Mouse (Mus musculus) kidney, adult 2 months (tissue): ENCODE data around the gene Prtg. TPM values are rescaled to one million over a fixed set of nuclear protein-coding genes. Genes with fewer than 3 reads are reported as not detected.

ENCODE experiments used
- DNase-seq: peaks from one replicate; pipeline ENCODE4 v3.0.0; 2021
- H3K27ac ChIP-seq: fragments of 200-500 bp; 2 replicates; pipeline ENCODE4 v1.5.1; 2012; ENCODE audit warnings: low read depth, low read length, control low read depth, inconsistent platforms; ENCODE audit not compliant: insufficient read depth
- H3K27me3 ChIP-seq: fragments of 200-500 bp; replicated peaks from 2 replicates; pipeline ENCODE4 v1.6.1; 2012; ENCODE audit warnings: mild to moderate bottlenecking, moderate library complexity, low read length, inconsistent platforms; ENCODE audit not compliant: control insufficient read depth, insufficient read depth
- H3K36me3 ChIP-seq: fragments of 200-500 bp; 2 replicates; pipeline ENCODE4 v1.6.1; 2012; ENCODE audit warnings: mild to moderate bottlenecking, moderate library complexity, low read length, inconsistent platforms; ENCODE audit not compliant: control insufficient read depth, insufficient read depth
- H3K4me1 ChIP-seq: fragments of 200-500 bp; 2 replicates; pipeline ENCODE4 v1.6.1; 2011; ENCODE audit warnings: low read length; ENCODE audit not compliant: control insufficient read depth, insufficient read depth
- H3K4me3 ChIP-seq: fragments of 200-500 bp; 2 replicates; pipeline ENCODE4 v1.5.1; 2011; ENCODE audit warnings: mild to moderate bottlenecking, low read depth, low read length, control low read depth; ENCODE audit not compliant: insufficient read depth
- CTCF ChIP-seq: fragments of 200-500 bp; conservative IDR thresholded peaks from 2 replicates; pipeline ENCODE4 v1.5.1; 2011; ENCODE audit warnings: low read depth, mild to moderate bottlenecking, control low read depth, low read length, moderate library complexity, mixed read lengths; ENCODE audit not compliant: insufficient read depth, insufficient read length
- POLR2A ChIP-seq: fragments of 200-500 bp; IDR thresholded peaks from one replicate; pipeline ENCODE4 v1.6.1; 2011; ENCODE audit warnings: low read depth, low read length, control low read depth
- WGBS: fragments of 180-500 bp; shearing (Covaris S2); methylation state at CpG from one replicate; pipeline ENCODE4 v1.1.7; 2018; 5-methylcytosine and 5-hydroxymethylcytosine counted together
- polyA plus RNA-seq: library from polyadenylated mRNA; depleted of rRNA; stranded (reverse); fragments of >200 nt; gene quantifications from 2 replicates; pipeline ENCODE4 v1.2.3, GENCODE M21; 2012; rRNA removed

Prtg gene
- polyA plus RNA-seq, 1 experiment, result 0.06 TPM

GRCm38 (mm10) chr9:72947010-72947409 lies 140.3 kb downstream of the Prtg start:
- TF ChIP-seq CTCF (no peak), POLR2A (no peak)
- Histone ChIP-seq H3K4me3 (no peak overlapping the region), H3K36me3 (no peaks in the 10 kb centered on the region), H3K4me1 (no peaks in the 10 kb centered on the region), H3K27ac (no peak overlapping the region), H3K27me3 (no peaks in the 10 kb centered on the region)
- no peak for DNase-seq
- WGBS, result 97% methylated on average over 1 of the region's 1 CpGs

- 57% methylated on average over 7 of the region's 7 CpGs for WGBS
- Histone ChIP-seq H3K4me3 (no peak overlapping the region), H3K27me3 (no peaks in the 10 kb centered on the region), H3K4me1 (no peaks in the 10 kb centered on the region), H3K36me3 (no peaks in the 10 kb centered on the region), H3K27ac (no peak overlapping the region)
- DNase-seq, result no peak
- no peak for TF ChIP-seq CTCF
- TF ChIP-seq POLR2A, result no peak
These were observed 142.9 kb downstream of the Prtg start for GRCm38 (mm10) chr9:72949572-72949971.

- Histone ChIP-seq H3K4me3 (no peak overlapping the region), H3K36me3 (no peaks in the 10 kb centered on the region), H3K27ac (no peak overlapping the region), H3K4me1 (peaks cover 5% of the 10 kb centered on the region; the same call in 1 of the 2 replicates), H3K27me3 (no peaks in the 10 kb centered on the region)
- TF ChIP-seq CTCF (peak; percentile 42), POLR2A (no peak)
- WGBS, result 55% methylated on average over 2 of the region's 2 CpGs
- DNase-seq, result no peak
These were observed 148.1 kb downstream of the Prtg start for GRCm38 (mm10) chr9:72954746-72955145.

GRCm38 (mm10) chr9:72955546-72955945 lies 148.9 kb downstream of the Prtg start:
- TF ChIP-seq POLR2A (no peak), CTCF (peak; percentile 76)
- WGBS, result 15% methylated on average over 1 of the region's 1 CpGs
- Histone ChIP-seq H3K4me3 (no peak overlapping the region), H3K36me3 (no peaks in the 10 kb centered on the region), H3K27ac (no peak overlapping the region), H3K4me1 (peaks cover 5% of the 10 kb centered on the region; the same call in 1 of the 2 replicates), H3K27me3 (no peaks in the 10 kb centered on the region)
- peak; percentile 55 for DNase-seq

- WGBS, result 2% methylated on average over 43 of the region's 43 CpGs
- peaks cover 5% of the 10 kb centered on the region; the same call in 1 of the 2 replicates for H3K4me1 ChIP-seq
- H3K36me3 ChIP-seq, result no peaks in the 10 kb centered on the region
- peak; percentile 83 for DNase-seq
- peak within 1 kb of the TSS; percentile 68 for H3K4me3 ChIP-seq
- TF ChIP-seq POLR2A (no peak), CTCF (no peak)
- no peak within 1 kb of the TSS for H3K27ac ChIP-seq
- no peaks in the 10 kb centered on the region for H3K27me3 ChIP-seq
These were observed 152.1 kb downstream of the Prtg start, which contains the start of the genes Dyx1c1 and Gm44503 for GRCm38 (mm10) chr9:72958521-72959450. TSS of gene Dyx1c1 (plus strand) at chr9:72958785. TSS of gene Gm44503 (plus strand) at chr9:72958852.

- TF ChIP-seq CTCF, result no peak
- TF ChIP-seq POLR2A, result no peak
- peak; percentile 62 for DNase-seq
- Histone ChIP-seq H3K27me3 (no peaks in the 10 kb centered on the region), H3K4me3 (no peak overlapping the region), H3K36me3 (no peaks in the 10 kb centered on the region), H3K4me1 (peaks cover 5% of the 10 kb centered on the region; the same call in 1 of the 2 replicates), H3K27ac (no peak overlapping the region)
- 52% methylated on average over 8 of the region's 8 CpGs for WGBS
These were observed 154.7 kb downstream of the Prtg start for GRCm38 (mm10) chr9:72961346-72961745.

- Histone ChIP-seq H3K4me1 (peaks cover 5% of the 10 kb centered on the region; the same call in 1 of the 2 replicates), H3K36me3 (no peaks in the 10 kb centered on the region), H3K27me3 (no peaks in the 10 kb centered on the region), H3K4me3 (no peak overlapping the region), H3K27ac (no peak overlapping the region)
- TF ChIP-seq CTCF, result no peak
- TF ChIP-seq POLR2A, result no peak
- 71% methylated on average over 15 of the region's 15 CpGs for WGBS
- no peak for DNase-seq
These were observed 155.3 kb downstream of the Prtg start for GRCm38 (mm10) chr9:72961959-72962358.

Other genes starting within 250 kb of the Prtg start
- gene Nedd4, start 144.5 kb upstream of the Prtg start, polyA plus RNA-seq, result 104 and 118 TPM in 2 replicates
- 0.22 and 0.38 TPM in 2 replicates for gene Pygo1, start 118.8 kb downstream of the Prtg start, polyA plus RNA-seq
- gene Dyx1c1, start 151.9 kb downstream of the Prtg start, polyA plus RNA-seq, result 1.1 and 1.3 TPM in 2 replicates
- gene Gm44503, start 152.0 kb downstream of the Prtg start, polyA plus RNA-seq, result not detected in 2 replicates
- gene Ccpg1os, start 178.5 kb downstream of the Prtg start, polyA plus RNA-seq, result 29.1 and 34.8 TPM in 2 replicates
- gene Ccpg1, start 178.6 kb downstream of the Prtg start, polyA plus RNA-seq, result 20.1 and 30.2 TPM in 2 replicates
- 10.7 and 10.9 TPM in 2 replicates for gene Pigb, start 233.5 kb downstream of the Prtg start, polyA plus RNA-seq
- 8.0 and 9.4 TPM in 2 replicates for gene Rab27a, start 238.0 kb downstream of the Prtg start, polyA plus RNA-seq